Mouse (Mus musculus) hindbrain, embryonic 12.5 days (tissue): Measurements from ENCODE around the gene Slc6a21. TPM values are rescaled to one million over a fixed set of nuclear protein-coding genes. Genes with fewer than 3 reads are reported as not detected.

Experiments
- ATAC-seq: fragments of 200-750 bp; cut with Nextera tagmentation; 2 replicates; pipeline ENCODE4 v1.8.0; 2017; ENCODE audit warnings: moderate TSS enrichment; ENCODE audit not compliant: low FRiP score
- H3K27ac ChIP-seq: fragments of 300-500 bp; sonication (generic); 2 replicates; pipeline ENCODE4 v1.5.1; 2016; ENCODE audit warnings: mild to moderate bottlenecking
- H3K27me3 ChIP-seq: fragments of 300-500 bp; sonication (generic); 2 replicates; pipeline ENCODE4 v1.6.1; 2016; ENCODE audit warnings: mild to moderate bottlenecking
- H3K36me3 ChIP-seq: fragments of 300-500 bp; sonication (generic); 2 replicates; pipeline ENCODE4 v1.6.1; 2016; ENCODE audit warnings: mild to moderate bottlenecking
- H3K4me1 ChIP-seq: fragments of 300-500 bp; sonication (generic); 2 replicates; pipeline ENCODE4 v1.6.1; 2016
- H3K4me2 ChIP-seq: fragments of 300-500 bp; sonication (generic); replicated peaks from 2 replicates; pipeline ENCODE4 v1.6.1; 2016; ENCODE audit warnings: mild to moderate bottlenecking
- H3K4me3 ChIP-seq: fragments of 300-500 bp; sonication (generic); 2 replicates; pipeline ENCODE4 v1.5.1; 2016; ENCODE audit warnings: mild to moderate bottlenecking
- H3K9ac ChIP-seq: fragments of 300-500 bp; sonication (generic); 2 replicates; pipeline ENCODE4 v1.6.1; 2016; ENCODE audit warnings: mild to moderate bottlenecking, moderate library complexity
- H3K9me3 ChIP-seq: fragments of 300-500 bp; sonication (generic); replicated peaks from 2 replicates; pipeline ENCODE4 v1.6.1; 2016; ENCODE audit warnings: mild to moderate bottlenecking
- WGBS: fragments of 180-500 bp; shearing (Covaris S2); methylation state at CpG from one replicate; pipeline ENCODE4 v1.1.7; 2016; 5-methylcytosine and 5-hydroxymethylcytosine counted together
- polyA plus RNA-seq: library from polyadenylated mRNA; unstranded; fragments of >200 nt; fragmentation: Nextera tagmentation; extraction: Ambion mirVana; gene quantifications from 2 replicates; pipeline ENCODE4 v1.2.1, GENCODE M21; 2016

The Slc6a21 gene
- polyA plus RNA-seq, 1 experiment from 2014 or later, result not detected

GRCm38 (mm10) chr7:45328841-45329475 is 51.6 kb downstream of the Slc6a21 start:
- Histone ChIP-seq H3K4me2 (no peak overlapping the region), H3K9me3 (no peaks in the 10 kb centered on the region), H3K27me3 (no peaks in the 10 kb centered on the region), H3K9ac (no peak overlapping the region), H3K4me3 (no peak overlapping the region), H3K36me3 (peaks cover 8% of the 10 kb centered on the region; the same call in 1 of the 2 replicates), H3K27ac (no peak overlapping the region), H3K4me1 (peaks cover 11% of the 10 kb centered on the region)
- WGBS, result 80% methylated on average over 13 of the region's 13 CpGs
- no peak for ATAC-seq

DNA sequence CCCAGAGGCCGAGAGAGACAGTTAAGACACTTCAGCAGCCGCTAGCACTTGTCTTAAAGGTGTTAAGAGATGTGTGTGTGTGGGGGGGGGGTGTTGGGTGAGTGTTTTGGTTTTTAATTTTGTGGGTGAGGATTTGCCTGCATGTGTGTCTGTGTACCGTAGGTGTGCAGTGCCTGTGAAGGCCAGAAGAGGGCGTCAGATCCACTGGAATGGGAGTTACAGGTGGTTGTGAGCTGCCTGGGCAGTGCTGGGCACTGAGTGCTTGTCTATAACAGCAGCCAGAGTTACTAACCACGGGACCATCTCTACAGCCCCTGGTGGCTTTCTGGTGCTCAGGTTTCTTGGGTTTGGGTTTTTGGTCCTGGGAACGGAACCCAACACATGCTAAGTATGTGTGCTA is 54.2 kb downstream of the Slc6a21 start:
- Histone ChIP-seq H3K36me3 (no peaks in the 10 kb centered on the region), H3K4me2 (no peak overlapping the region), H3K27ac (no peak overlapping the region), H3K9ac (no peak overlapping the region), H3K27me3 (peaks cover 14% of the 10 kb centered on the region), H3K9me3 (no peaks in the 10 kb centered on the region), H3K4me1 (peaks cover 22% of the 10 kb centered on the region), H3K4me3 (no peak overlapping the region)
- 80% methylated on average over 6 of the region's 6 CpGs for WGBS
- no peak for ATAC-seq

DNA sequence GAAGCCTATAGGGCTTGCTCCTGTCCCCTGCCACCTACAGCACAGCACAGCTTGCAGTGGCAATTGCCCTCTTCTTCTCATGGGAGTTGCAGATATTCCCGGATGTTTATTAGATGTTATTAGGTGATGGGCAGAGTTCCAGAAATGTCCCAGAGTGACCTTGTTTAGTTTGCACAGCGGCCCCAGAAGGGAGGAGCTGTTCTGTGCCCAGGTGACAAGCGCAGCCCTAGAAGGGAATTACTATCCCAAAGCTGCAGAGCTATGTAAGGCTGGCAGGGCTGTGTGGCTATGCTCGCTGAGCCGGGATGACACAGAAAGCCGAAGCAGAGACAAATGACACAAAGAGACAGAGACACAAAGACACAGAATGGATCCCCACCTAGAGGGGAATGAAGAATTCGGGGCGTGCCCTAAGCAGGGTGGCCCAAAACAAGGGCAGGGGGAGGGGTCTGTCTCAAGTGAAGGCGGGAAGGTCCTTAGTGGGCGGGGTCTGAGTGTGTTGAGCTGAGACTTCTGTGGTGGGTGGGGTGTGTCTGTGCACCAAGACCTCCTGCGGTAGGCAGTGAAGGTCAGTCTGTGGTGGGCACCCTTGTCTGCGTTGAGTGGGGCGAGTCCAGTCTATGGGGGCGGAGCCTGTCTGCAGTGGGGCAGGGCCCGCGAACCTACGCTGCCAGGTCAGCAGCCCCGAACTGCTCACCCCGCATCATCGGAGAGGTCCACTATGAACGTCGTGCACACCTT is 55.5 kb downstream of the Slc6a21 start:
- Histone ChIP-seq H3K36me3 (no peaks in the 10 kb centered on the region), H3K4me1 (peaks cover 24% of the 10 kb centered on the region), H3K27ac (0 out of 2 replicates have a peak overlapping the region, but pooled peaks have one; percentile 49), H3K9me3 (no peaks in the 10 kb centered on the region), H3K4me3 (peak overlapping the region; percentile 61), H3K27me3 (peaks cover 25% of the 10 kb centered on the region), H3K4me2 (peak overlapping the region; percentile 89), H3K9ac (peak overlapping the region; percentile 76)
- ATAC-seq, result peak; percentile 32
- WGBS, result 4% methylated on average over 21 of the region's 22 CpGs

DNA sequence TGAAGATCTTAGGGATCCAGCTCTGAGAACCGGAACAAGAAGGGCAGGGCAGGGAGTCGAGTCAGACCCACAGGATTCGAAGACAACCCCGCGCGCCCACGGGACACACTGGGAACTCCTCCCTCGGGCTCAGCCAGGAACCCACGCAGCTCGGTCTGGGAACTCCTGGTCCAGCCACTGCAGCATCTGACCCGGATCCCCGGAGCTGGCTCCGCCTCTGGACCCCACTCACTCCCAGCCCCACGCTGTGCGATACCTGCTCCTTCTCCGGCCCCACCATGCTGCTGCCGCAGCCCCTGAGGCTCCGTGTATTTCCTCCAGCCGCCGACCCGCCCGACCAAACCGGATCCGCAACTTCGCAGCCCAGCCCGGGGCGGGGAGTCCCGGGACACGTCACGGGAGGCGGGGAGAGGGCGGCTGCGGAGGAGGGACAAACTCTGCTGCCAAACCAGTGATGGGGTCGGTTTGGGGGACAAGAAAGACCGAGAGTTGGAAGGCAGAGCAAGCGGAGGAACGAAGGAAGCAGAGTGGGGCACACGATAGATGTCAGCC is 56.2 kb downstream of the Slc6a21 start, which contains the start of gene Trpm4:
Gene Trpm4 (minus strand): TSS at position 350 of the 552 bp plus-strand sequence.
- no peaks in the 10 kb centered on the region for H3K36me3 ChIP-seq
- H3K4me3 ChIP-seq, result peak within 1 kb of the TSS; percentile 61
- H3K4me1 ChIP-seq, result peaks cover 30% of the 10 kb centered on the region
- peak within 1 kb of the TSS; percentile 49; the same call in 1 of the 2 replicates for H3K27ac ChIP-seq
- H3K9me3 ChIP-seq, result no peaks in the 10 kb centered on the region
- 2% methylated on average over 38 of the region's 38 CpGs for WGBS
- peaks cover 28% of the 10 kb centered on the region for H3K27me3 ChIP-seq
- ATAC-seq, result peak; percentile 41
- H3K4me2 ChIP-seq, result peak within 1 kb of the TSS; percentile 89
- H3K9ac ChIP-seq, result peak within 1 kb of the TSS; percentile 76

DNA sequence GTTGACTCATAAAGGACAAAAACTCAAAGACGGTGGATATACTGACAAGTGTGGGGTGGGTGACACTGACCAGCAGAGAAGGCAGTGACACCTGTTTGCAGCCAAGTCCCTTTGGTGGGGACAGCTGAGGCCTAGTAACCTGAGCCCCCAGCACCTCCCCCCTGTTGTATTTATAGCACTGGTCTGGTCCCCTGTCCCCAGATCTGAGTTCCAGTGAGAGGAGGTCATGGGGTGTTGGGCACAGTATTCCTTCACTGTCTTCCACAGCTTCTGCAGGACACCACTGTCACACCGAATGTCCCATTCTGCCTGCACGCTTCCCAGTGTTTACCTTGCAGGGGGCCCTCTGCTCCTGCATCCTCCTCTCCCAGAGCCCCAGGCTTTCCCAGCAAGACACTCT is 57.3 kb downstream of the Slc6a21 start:
- Histone ChIP-seq H3K9me3 (no peaks in the 10 kb centered on the region), H3K4me1 (peaks cover 41% of the 10 kb centered on the region), H3K4me2 (0 out of 2 replicates have a peak overlapping the region, but pooled peaks have one; percentile 89), H3K4me3 (no peak overlapping the region), H3K9ac (no peak overlapping the region), H3K27ac (no peak overlapping the region), H3K27me3 (peaks cover 28% of the 10 kb centered on the region), H3K36me3 (no peaks in the 10 kb centered on the region)
- 34% methylated on average over 3 of the region's 3 CpGs for WGBS
- ATAC-seq, result no peak

DNA sequence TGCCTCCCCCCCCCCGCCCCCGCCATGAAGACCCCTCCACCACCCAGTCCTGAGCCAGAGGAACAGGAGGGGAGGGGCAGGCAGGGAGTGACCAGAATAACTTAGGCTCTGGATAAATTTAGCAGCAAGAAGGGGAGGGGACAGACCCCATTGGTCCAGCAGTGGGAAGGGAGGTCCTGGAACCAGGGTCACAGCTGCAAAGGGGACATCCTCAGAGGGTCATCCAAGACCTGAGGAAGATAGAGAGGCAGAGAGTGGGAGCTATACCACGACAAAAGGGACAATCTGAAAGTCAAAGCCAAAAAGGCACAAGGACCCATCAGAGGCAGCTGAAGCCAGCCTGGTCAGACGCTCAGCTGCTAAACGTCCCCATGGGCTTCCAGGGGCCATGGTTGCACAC is 57.7 kb downstream of the Slc6a21 start, which contains the start of gene Hrc:
Gene Hrc (plus strand): TSS at position 235 of the 400 bp plus-strand sequence.
- H3K27me3 ChIP-seq, result peaks cover 28% of the 10 kb centered on the region
- WGBS, result 29% methylated on average over 5 of the region's 5 CpGs
- H3K4me1 ChIP-seq, result peaks cover 45% of the 10 kb centered on the region
- no peak within 1 kb of the TSS for H3K27ac ChIP-seq
- ATAC-seq, result no peak
- peak within 1 kb of the TSS; percentile 89 for H3K4me2 ChIP-seq
- H3K4me3 ChIP-seq, result no peak within 1 kb of the TSS
- no peaks in the 10 kb centered on the region for H3K9me3 ChIP-seq
- H3K36me3 ChIP-seq, result no peaks in the 10 kb centered on the region
- H3K9ac ChIP-seq, result no peak within 1 kb of the TSS

DNA sequence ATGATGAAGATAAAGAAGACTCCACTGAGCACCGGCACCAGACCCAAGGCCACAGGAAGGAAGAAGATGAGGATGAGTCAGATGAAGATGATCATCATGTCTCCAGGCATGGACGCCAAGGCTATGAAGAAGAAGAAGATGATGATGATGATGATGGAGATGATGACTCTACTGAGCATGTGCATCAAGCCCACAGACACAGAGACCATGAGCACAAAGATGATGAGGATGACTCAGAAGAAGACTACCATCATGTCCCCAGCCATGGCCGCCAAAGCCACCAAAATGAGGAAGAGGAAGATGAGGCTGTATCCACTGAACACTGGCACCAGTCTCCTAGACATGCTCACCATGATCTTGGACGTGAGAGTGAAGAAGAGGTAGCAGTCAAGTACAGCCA is 59.0 kb downstream of the Slc6a21 start:
- Histone ChIP-seq H3K4me1 (peaks cover 58% of the 10 kb centered on the region), H3K27ac (no peak overlapping the region), H3K9me3 (no peaks in the 10 kb centered on the region), H3K9ac (no peak overlapping the region), H3K27me3 (peaks cover 38% of the 10 kb centered on the region), H3K4me2 (no peak overlapping the region), H3K36me3 (no peaks in the 10 kb centered on the region), H3K4me3 (no peak overlapping the region)
- ATAC-seq, result no peak
- 90% methylated on average over 4 of the region's 4 CpGs for WGBS

DNA sequence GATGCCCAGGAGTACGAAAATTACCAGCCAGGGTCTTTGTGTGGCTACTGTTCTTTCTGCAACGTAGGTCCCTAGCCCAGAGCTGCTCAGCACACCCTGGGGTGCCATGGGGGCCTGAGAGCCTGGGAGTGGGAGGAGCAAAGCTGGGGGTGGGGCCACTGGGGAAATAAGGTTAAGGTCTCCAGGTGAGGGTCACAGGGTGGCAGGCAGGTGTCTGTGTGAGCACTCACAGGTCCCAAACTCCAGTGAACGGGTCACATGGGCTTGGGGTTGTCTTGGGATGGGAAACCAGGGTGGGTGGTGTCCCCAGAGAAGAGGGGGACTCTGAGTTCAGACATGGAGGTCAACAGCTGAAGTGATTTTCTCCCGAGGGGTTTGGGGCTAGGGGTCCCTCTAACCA is 60.2 kb downstream of the Slc6a21 start:
- no peak for ATAC-seq
- H3K9me3 ChIP-seq, result no peaks in the 10 kb centered on the region
- WGBS, result 15% methylated on average over 4 of the region's 4 CpGs
- no peak overlapping the region for H3K9ac ChIP-seq
- no peak overlapping the region for H3K27ac ChIP-seq
- H3K4me3 ChIP-seq, result no peak overlapping the region
- no peaks in the 10 kb centered on the region for H3K36me3 ChIP-seq
- H3K4me2 ChIP-seq, result no peak overlapping the region
- H3K4me1 ChIP-seq, result peaks cover 56% of the 10 kb centered on the region
- peaks cover 39% of the 10 kb centered on the region for H3K27me3 ChIP-seq

DNA sequence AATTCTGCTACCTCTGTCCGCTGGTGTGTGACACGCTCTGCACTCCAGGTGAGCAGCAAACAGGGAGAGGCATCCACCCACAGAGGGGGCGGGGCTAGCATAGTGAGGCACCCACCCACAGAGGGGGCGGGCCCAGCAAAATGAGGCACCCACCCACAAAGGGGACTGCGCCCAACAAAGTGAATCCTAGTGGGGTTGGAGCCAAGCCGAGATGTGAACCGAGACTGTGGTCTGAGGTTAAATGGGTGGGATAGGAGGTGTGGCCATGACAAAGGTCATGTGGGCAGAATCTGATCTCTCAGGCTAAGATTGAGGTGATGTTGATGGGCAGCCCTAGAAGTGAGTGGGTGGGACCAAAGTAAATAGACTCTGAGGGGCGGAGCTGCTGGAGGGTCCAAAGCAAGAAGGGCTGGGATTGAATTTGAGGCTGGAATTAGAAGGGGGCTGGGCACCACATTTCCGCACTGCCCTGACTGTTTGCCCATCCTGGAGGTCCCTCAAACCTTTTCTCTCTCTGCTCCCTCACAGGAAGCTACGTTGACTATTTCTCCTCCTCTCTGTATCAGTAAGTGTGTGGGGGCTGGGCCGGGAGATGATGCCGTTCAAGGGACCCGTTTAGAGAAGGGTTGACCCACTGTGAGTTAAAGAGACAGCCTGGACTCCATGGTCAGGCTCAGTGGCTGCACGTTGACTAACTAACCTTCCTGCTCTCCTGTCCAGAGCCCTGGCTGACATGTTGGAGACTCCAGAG is 61.0 kb downstream of the Slc6a21 start:
- ATAC-seq, result no peak
- 5% methylated on average over 14 of the region's 14 CpGs for WGBS
- H3K9ac ChIP-seq, result 0 out of 2 replicates have a peak overlapping the region, but pooled peaks have one; percentile 77

More for the DNA sequence above, 61.0 kb downstream of the Slc6a21 start:
- Histone ChIP-seq H3K4me1 (peaks cover 48% of the 10 kb centered on the region), H3K4me3 (peak overlapping the region; percentile 45), H3K9me3 (no peaks in the 10 kb centered on the region), H3K36me3 (no peaks in the 10 kb centered on the region), H3K27ac (no peak overlapping the region), H3K4me2 (peak overlapping the region; percentile 84), H3K27me3 (peaks cover 39% of the 10 kb centered on the region)
